Mouse (Mus musculus) heart, embryonic 16.5 days (tissue): Measurements from ENCODE around the gene Cyp4a29. TPM values are rescaled to one million over a fixed set of nuclear protein-coding genes. Genes with fewer than 3 reads are reported as not detected.
A peak's percentile ranks its signal among the peaks of the same experiment; 100 is the strongest.
"Not testable (repeated sequence)": the region's sequence is repeated elsewhere in the genome, so short reads cannot be mapped to it uniquely, and the experiment has no call there.

ENCODE experiments used
- ATAC-seq: fragments of 200-750 bp; cut with Nextera tagmentation; replicated peaks from 2 replicates; pipeline ENCODE4 v1.8.0; 2017; ENCODE audit warnings: moderate number of reproducible peaks; ENCODE audit not compliant: insufficient read depth, low FRiP score; ENCODE audit errors: extremely low read depth
- H3K27ac ChIP-seq: fragments of 300-500 bp; sonication (generic); 2 replicates; pipeline ENCODE4 v1.5.1; 2014; ENCODE audit warnings: mild to moderate bottlenecking, low read length, control low read depth, moderate library complexity
- H3K27me3 ChIP-seq: fragments of 300-500 bp; sonication (generic); 2 replicates; pipeline ENCODE4 v1.6.1; 2014; ENCODE audit warnings: low read length, mixed read lengths; ENCODE audit not compliant: control insufficient read depth, insufficient read depth
- H3K36me3 ChIP-seq: fragments of 300-500 bp; sonication (generic); 2 replicates; pipeline ENCODE4 v1.6.1; 2014; ENCODE audit not compliant: control insufficient read depth, insufficient read depth
- H3K4me1 ChIP-seq: fragments of 300-500 bp; sonication (generic); 2 replicates; pipeline ENCODE4 v1.6.1; 2014; ENCODE audit warnings: low read length, mixed read lengths; ENCODE audit not compliant: control insufficient read depth, insufficient read depth
- H3K4me2 ChIP-seq: fragments of 300-500 bp; sonication (generic); 2 replicates; pipeline ENCODE4 v1.6.1; 2014; ENCODE audit warnings: low read depth, mild to moderate bottlenecking, control low read depth, low read length
- H3K4me3 ChIP-seq: fragments of 300-500 bp; sonication (generic); 2 replicates; pipeline ENCODE4 v1.5.1; 2014; ENCODE audit warnings: mild to moderate bottlenecking, control low read depth, low read length
- H3K9ac ChIP-seq: fragments of 300-500 bp; sonication (generic); 2 replicates; pipeline ENCODE4 v1.6.1; 2014; ENCODE audit warnings: low read length, control low read depth
- H3K9me3 ChIP-seq: fragments of 300-500 bp; sonication (generic); replicated peaks from 2 replicates; pipeline ENCODE4 v1.6.1; 2016; ENCODE audit warnings: low read length; ENCODE audit not compliant: control insufficient read depth
- WGBS: fragments of 180-500 bp; shearing (Covaris S2); extraction: QIAGEN DNeasy Blood & Tissue Kit; methylation state at CpG from one replicate; pipeline ENCODE4 v1.1.7; 2014; 5-methylcytosine and 5-hydroxymethylcytosine counted together
- polyA plus RNA-seq: library from polyadenylated mRNA; unstranded; fragments of >200 nt; fragmentation: Nextera tagmentation; extraction: Ambion mirVana; gene quantifications from 2 replicates; pipeline ENCODE4 v1.2.1, GENCODE M21; 2015

The Cyp4a29 gene
- not detected in 2 replicates for polyA plus RNA-seq

- H3K4me3 ChIP-seq = no peak within 1 kb of the TSS
- no peak for ATAC-seq
- no peak within 1 kb of the TSS for H3K4me2 ChIP-seq
- no peaks in the 10 kb centered on the region for H3K27me3 ChIP-seq
- H3K36me3 ChIP-seq = no peaks in the 10 kb centered on the region
- WGBS = 67% methylated on average over 3 of the region's 3 CpGs
- no peaks in the 10 kb centered on the region for H3K9me3 ChIP-seq
- H3K9ac ChIP-seq = no peak within 1 kb of the TSS
- no peaks in the 10 kb centered on the region for H3K4me1 ChIP-seq
- no peak within 1 kb of the TSS for H3K27ac ChIP-seq
Measured at GRCm38 (mm10) chr4:115241784-115242183, at the start of gene Cyp4a29. Cyp4a29 (plus strand) TSS chr4:115242084.

GRCm38 (mm10) chr4:115232901-115233300, 9.0 kb upstream of the Cyp4a29 start:
- H3K27ac ChIP-seq, H3K4me1 ChIP-seq, H3K9me3 ChIP-seq, H3K4me2 ChIP-seq, ATAC-seq, H3K4me3 ChIP-seq, H3K27me3 ChIP-seq, H3K36me3 ChIP-seq, H3K9ac ChIP-seq: not testable (repeated sequence)
- 68% methylated on average over 2 of the region's 2 CpGs for WGBS

- Histone ChIP-seq H3K9me3 (peaks cover 2% of the 10 kb centered on the region; the same call in 1 of the 2 replicates), H3K4me3 (no peak overlapping the region), H3K4me1 (no peaks in the 10 kb centered on the region), H3K27ac (no peak overlapping the region), H3K36me3 (no peaks in the 10 kb centered on the region), H3K4me2 (no peak overlapping the region), H3K27me3 (no peaks in the 10 kb centered on the region), H3K9ac (no peak overlapping the region)
- WGBS = 64% methylated on average over 1 of the region's 1 CpGs
- ATAC-seq = no peak
Measured at GRCm38 (mm10) chr4:115236462-115237096, 5.3 kb upstream of the Cyp4a29 start.

DNA sequence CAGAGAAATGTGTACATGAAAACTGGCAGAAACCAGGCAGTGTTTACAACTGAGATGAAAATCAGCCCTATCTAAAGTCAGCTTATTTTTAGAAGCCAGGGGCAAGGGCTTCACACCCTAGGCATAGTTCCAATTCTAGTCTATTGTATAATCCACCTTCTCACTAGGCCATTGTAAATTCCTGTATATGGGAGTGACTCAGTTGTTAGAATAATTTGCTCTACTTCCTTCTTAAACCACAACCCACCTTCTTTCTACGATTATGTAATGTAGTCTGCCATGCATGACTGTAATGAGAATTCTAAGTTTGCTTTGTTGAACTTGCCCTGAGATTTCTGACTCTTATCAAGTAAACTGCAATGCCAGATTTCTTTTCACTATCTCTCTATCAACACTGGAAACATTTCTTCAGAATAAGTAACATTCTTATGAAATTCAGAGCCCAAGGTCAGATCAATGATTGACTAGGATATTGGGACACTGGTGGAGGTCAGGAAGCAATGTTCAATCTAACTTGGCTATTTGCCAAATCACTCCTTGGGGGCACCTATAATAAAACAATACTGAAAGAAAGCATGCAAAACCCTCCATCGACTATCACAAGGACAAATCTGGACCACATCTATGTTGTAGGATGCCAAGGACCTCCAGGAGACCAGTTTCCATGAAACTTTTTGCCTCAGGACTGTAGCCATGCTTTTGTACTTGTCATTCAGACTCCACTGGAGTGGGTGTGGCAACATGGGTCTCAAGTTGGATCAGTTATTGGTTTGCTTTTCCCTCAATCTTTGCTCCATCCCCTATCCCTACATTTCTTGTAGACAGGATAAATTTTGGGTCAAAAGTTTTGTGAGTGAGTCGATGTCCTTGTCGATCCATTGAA, 23.0 kb downstream of the Cyp4a29 start:
- H3K4me3 ChIP-seq = not testable (repeated sequence)

DNA sequence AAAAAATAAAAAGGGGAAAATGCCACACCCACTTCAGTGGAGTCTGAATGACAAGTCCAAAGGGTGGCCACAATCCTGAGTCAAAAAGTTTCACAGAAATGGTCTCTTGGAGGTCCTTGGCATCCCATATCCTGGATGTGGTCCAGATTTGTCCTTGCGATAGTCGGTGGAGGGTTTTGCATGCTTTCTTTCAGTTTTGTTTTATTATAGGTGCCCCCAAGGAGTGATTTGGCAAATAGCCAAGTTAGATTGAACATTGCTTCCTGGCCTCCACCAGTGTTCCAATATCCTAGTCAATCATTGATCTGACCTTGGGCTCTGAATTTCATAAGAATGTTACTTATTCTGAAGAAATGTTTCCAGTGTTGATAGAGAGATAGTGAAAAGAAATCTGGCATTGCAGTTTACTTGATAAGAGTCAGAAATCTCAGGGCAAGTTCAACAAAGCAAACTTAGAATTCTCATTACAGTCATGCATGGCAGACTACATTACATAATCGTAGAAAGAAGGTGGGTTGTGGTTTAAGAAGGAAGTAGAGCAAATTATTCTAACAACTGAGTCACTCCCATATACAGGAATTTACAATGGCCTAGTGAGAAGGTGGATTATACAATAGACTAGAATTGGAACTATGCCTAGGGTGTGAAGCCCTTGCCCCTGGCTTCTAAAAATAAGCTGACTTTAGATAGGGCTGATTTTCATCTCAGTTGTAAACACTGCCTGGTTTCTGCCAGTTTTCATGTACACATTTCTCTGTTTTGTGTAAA, 36.5 kb downstream of the Cyp4a29 start:
- not testable (repeated sequence) for H3K4me2 ChIP-seq, H3K27ac ChIP-seq, H3K9me3 ChIP-seq, H3K4me1 ChIP-seq, ATAC-seq, H3K9ac ChIP-seq, H3K36me3 ChIP-seq, H3K27me3 ChIP-seq, H3K4me3 ChIP-seq
- WGBS = 90% methylated on average over 2 of the region's 3 CpGs

More for the DNA sequence above, 23.0 kb downstream of the Cyp4a29 start:
- not testable (repeated sequence) for ATAC-seq, H3K9ac ChIP-seq, H3K9me3 ChIP-seq, H3K4me2 ChIP-seq, H3K4me1 ChIP-seq, H3K36me3 ChIP-seq, H3K27me3 ChIP-seq, H3K27ac ChIP-seq
- WGBS = 75% methylated on average over 3 of the region's 4 CpGs

GRCm38 (mm10) chr4:115280342-115280741, 38.5 kb downstream of the Cyp4a29 start:
- Histone ChIP-seq H3K27me3 (no peaks in the 10 kb centered on the region), H3K4me2 (peak overlapping the region; percentile 67; the same call in 1 of the 2 replicates)

GRCm38 (mm10) chr4:115280779-115281178, 38.9 kb downstream of the Cyp4a29 start:
- H3K36me3 ChIP-seq, H3K27ac ChIP-seq, H3K9ac ChIP-seq, ATAC-seq, H3K27me3 ChIP-seq, H3K4me1 ChIP-seq, H3K9me3 ChIP-seq: not testable (repeated sequence)
- peak overlapping the region; percentile 45 for H3K4me3 ChIP-seq
- peak overlapping the region; percentile 67 for H3K4me2 ChIP-seq
- WGBS = 24% methylated on average over 10 of the region's 10 CpGs

More at GRCm38 (mm10) chr4:115280342-115280741, 38.5 kb downstream of the Cyp4a29 start:
- Histone ChIP-seq H3K4me1 (no peaks in the 10 kb centered on the region), H3K27ac (no peak overlapping the region), H3K9ac (no peak overlapping the region), H3K36me3 (no peaks in the 10 kb centered on the region), H3K9me3 (no peaks in the 10 kb centered on the region), H3K4me3 (no peak overlapping the region; the same call in 1 of the 2 replicates)
- no peak for ATAC-seq

- peak overlapping the region; percentile 45 for H3K4me3 ChIP-seq
- not testable (repeated sequence) for H3K27me3 ChIP-seq, H3K36me3 ChIP-seq, H3K9me3 ChIP-seq, H3K27ac ChIP-seq, H3K4me1 ChIP-seq, H3K9ac ChIP-seq, ATAC-seq
- peak overlapping the region; percentile 67 for H3K4me2 ChIP-seq
- WGBS = 14% methylated on average over 20 of the region's 23 CpGs
Measured at GRCm38 (mm10) chr4:115281231-115281767, 39.4 kb downstream of the Cyp4a29 start.
